Mouse (Mus musculus): ENCODE data around the gene Foxk2. TPM values are rescaled to one million over a fixed set of nuclear protein-coding genes. Genes with fewer than 3 reads are reported as not detected.

The Foxk2 gene
- total RNA-seq (2021) = 10 to 100 TPM; 18.9 to 24.7 TPM
- long read RNA-seq, experiment 1, full-length matches to known transcripts = 3 of 11 reads
- long read RNA-seq, experiment 1, partial matches to known transcripts = 2 of 11 reads
- long read RNA-seq, experiment 1, other reads (novel, unspliced or antisense) = 6 of 11 reads
- long read RNA-seq, experiment 2, full-length matches to known transcripts = 7 of 13 reads
- long read RNA-seq, experiment 2, partial matches to known transcripts = 2 of 13 reads
- long read RNA-seq, experiment 2, other reads (novel, unspliced or antisense) = 4 of 13 reads

GRCm38 (mm10) chr11:121259160-121260100 is at the start of gene Foxk2:
TSS of gene Foxk2 (plus strand) at chr11:121259990.
- intact Hi-C loops (cut with DNase I; ENCODE audit: low total_unique reads) = no loop called here
- DNase-seq = peak; percentile 95

DNA sequence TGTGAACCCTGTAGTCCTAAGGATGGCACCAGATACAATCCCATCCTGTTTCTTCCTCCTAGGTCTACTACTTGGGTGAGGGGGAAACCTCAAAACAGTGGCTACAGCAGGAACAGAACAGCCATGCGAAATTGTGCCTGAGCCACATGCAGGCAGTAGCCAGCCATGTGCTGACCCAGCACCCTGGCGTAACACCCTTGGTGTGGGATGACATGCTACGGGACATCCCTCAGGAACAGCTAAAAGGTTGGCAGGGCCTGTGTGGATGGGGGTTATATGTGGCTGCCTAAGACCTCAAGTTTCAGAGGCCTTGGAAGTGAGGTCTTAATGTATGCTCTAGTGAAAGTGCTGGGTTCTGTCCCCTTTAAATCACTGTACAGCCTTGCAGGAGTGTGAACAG is 43.0 kb upstream of the Foxk2 start:
- intact Hi-C loops (cut with DNase I; ENCODE audit: low total_unique reads) = no loop called here
- no peak for DNase-seq

DNA sequence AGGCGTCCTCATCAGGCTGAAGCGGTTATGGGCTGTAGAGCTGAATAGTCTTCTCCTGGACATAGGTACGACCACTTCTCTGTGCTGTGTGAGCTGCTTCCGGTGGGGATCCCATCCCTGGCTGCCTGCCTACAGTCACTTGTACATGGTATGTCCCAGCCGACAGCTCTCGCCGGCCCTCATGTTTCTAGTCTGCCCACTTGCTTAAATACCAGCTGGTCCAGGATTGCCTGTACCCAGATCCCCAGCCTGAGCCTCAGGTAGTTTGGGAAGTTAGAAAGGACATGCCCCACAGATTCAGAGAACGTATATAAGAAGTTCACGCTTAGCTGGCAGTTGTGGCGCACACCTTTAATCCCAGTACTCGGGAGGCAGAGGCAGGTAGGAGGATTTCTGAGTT is 40.0 kb upstream of the Foxk2 start:
- no peak for DNase-seq
- intact Hi-C loops (cut with DNase I; ENCODE audit: low total_unique reads) = no loop called here

DNA sequence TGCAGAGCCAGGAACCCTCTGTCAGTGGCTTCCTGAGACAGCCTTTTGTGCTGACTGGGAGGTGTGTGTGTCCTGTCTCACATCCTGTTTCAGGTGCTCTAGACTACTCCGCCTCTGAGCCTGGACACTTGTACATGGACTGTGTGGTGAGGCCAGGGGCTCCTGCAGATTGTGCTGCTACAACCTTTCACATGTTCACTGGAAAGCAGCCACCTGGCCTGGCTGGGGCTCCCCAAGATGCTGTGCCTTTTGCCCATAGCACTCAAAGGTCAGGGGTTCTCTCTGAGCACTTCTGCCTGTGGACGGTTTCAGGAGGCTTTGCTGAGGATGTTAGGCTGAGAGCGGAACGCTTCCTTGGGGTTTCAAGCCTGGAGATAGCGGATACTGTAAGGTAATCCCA is 39.0 kb upstream of the Foxk2 start:
- DNase-seq = no peak
- intact Hi-C loops (cut with DNase I; ENCODE audit: low total_unique reads) = no loop called here

DNA sequence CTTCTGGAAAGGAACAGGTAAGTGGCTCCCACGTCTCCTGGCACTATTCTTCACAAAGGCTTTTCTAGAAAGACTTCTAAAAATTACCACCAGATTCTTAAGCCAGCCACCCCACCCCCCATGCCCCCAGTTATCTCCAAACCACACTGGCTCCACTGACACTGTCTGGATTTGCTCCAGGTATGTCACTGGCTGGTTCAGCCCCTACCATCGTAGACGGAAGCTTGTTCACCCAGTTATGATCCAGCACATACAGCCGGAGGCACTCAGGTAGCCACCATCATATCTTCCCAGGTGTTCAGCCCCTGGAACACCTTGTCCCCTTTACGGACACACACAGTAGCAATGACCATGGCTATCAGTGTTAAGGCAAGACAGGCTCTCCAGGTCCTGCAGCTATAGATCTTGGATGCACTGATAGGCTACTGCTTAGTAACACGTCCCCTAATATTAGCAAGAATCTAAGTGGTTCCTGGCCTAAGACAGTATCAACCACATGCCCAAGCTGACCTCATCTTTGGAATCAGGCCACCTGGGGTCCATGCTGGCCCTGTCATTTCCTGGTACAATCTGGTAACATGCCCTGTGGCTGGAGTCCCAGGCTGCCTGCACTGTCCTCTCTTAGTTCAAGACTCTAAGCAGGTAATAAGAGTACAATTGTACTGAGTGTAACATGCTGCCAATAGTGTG is 38.3 kb upstream of the Foxk2 start:
- no peak for DNase-seq
- intact Hi-C loops (cut with DNase I; ENCODE audit: low total_unique reads) = no loop called here

- DNase-seq = no peak
- intact Hi-C loops (cut with DNase I; ENCODE audit: low total_unique reads) = loop anchor here (5.0 kb wide), 1 partner anchor 59 kb away; no protein-coding TSS in a partner anchor
These were observed 31.4 kb upstream of the Foxk2 start for GRCm38 (mm10) chr11:121228129-121229017.

- intact Hi-C loops (cut with DNase I; ENCODE audit: low total_unique reads) = loop anchor here (5.0 kb wide), 1 partner anchor 58 kb away; no protein-coding TSS in a partner anchor
- peak; percentile 58 for DNase-seq
These were observed 30.8 kb upstream of the Foxk2 start, which contains the start of gene Cybc1 for GRCm38 (mm10) chr11:121229018-121229439. TSS of gene Cybc1 (minus strand) at chr11:121229322.

- no peak for DNase-seq
- intact Hi-C loops (cut with DNase I; ENCODE audit: low total_unique reads) = no loop called here
These were observed 28.6 kb upstream of the Foxk2 start for GRCm38 (mm10) chr11:121231191-121231590.

- intact Hi-C loops (cut with DNase I; ENCODE audit: low total_unique reads) = no loop called here
- peak; percentile 54 for DNase-seq
These were observed 28.0 kb upstream of the Foxk2 start for GRCm38 (mm10) chr11:121231628-121232291.

- intact Hi-C loops (cut with DNase I; ENCODE audit: low total_unique reads) = no loop called here
- no peak for DNase-seq
These were observed 27.1 kb upstream of the Foxk2 start for GRCm38 (mm10) chr11:121232706-121233105.

- intact Hi-C loops (cut with DNase I; ENCODE audit: low total_unique reads) = no loop called here
- DNase-seq = peak; percentile 38
These were observed 24.1 kb upstream of the Foxk2 start for GRCm38 (mm10) chr11:121235475-121236238.

GRCm38 (mm10) chr11:121236564-121237344 is 23.0 kb upstream of the Foxk2 start, which contains the start of gene Narf:
TSS of gene Narf (plus strand) at chr11:121237253.
- peak; percentile 99 for DNase-seq
- intact Hi-C loops (cut with DNase I; ENCODE audit: low total_unique reads) = no loop called here

- no peak for DNase-seq
- intact Hi-C loops (cut with DNase I; ENCODE audit: low total_unique reads) = no loop called here
These were observed 22.3 kb upstream of the Foxk2 start for GRCm38 (mm10) chr11:121237345-121238128.

GRCm38 (mm10) chr11:121239669-121240068 is 20.1 kb upstream of the Foxk2 start:
- intact Hi-C loops (cut with DNase I; ENCODE audit: low total_unique reads) = no loop called here
- DNase-seq = no peak

DNA sequence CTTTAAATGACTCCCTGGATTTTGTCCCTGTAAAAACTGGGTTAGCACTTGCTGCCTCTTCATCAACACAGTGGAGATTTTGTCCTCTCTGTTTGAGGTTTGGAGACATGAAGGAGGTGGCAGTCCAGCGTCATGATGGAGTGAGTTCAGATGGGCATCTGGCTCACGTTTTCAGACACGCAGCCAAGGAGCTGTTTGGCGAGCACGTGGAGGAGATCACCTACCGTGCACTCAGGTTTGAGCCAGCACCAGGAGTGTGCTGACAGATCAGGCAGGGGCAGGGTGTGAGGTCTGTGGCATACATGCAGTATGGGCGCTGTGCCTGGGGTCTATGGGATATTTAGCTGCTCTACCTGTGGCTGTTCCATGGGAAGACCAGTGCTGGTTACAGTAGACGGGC is 9.6 kb upstream of the Foxk2 start:
- intact Hi-C loops (cut with DNase I; ENCODE audit: low total_unique reads) = no loop called here
- DNase-seq = no peak

Data from gastrocnemius, postnatal 14 days (tissue).